Mouse (Mus musculus): ENCODE measurements around the gene Kcnd3. TPM values are rescaled to one million over a fixed set of nuclear protein-coding genes. Genes with fewer than 3 reads are reported as not detected.

Gene Kcnd3
- polyA plus RNA-seq, 2 experiments = 1.0 to 2.0 TPM

DNA sequence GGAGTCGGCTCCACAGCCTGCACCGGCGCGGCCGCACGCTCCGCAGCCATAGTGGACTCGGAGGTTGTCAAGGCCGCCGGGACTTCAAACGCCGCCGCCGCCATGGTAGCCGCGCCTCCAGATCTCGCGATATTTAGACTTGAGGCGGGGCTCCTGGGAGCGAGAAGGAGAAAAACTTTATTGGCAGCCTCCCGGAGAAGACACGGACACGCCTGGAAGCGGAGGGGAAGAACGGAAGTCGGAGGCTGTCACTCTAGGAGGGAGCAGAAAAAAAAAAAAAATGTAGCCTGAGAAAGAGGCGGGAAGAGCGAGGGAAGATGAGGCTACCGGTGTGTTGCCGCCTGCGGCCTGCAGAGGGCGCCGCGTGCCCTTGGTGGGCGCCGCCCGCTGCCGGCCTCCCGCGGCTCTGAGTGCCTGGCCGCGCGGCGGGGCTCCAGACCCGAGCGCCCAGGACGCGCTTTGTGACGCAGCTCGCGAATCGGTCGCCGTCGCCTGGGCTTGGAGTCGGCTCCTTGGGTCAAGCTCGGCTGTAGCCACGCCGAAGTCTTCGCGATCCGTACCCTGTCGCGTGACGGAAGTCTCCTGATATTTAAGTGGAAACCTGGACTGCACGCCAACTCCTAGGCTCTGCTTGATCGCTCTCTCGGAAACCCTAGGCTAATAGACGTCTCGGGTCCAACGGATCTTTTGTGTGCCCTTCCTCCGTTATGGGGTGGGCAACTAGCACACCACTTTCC, 235.4 kb downstream of the Kcnd3 start, which contains the start of gene Ddx20:
Gene Ddx20, minus strand, starts transcription at position 251 of the 737 bp plus-strand sequence.
- Histone ChIP-seq H3K4me3 (replicated peaks; ENCODE audit: low read length) (peak within 1 kb of the TSS; percentile 99), H3K9ac (ENCODE audit: low read depth, low read length, severe bottlenecking) (peak within 1 kb of the TSS; percentile 95), H3K27me3 (ENCODE audit: control insufficient read depth, insufficient read depth, low read length) (no peaks in the 10 kb centered on the region), H3K36me3 (ENCODE audit: control insufficient read depth, insufficient read depth, low read length) (peaks cover 21% of the 10 kb centered on the region), H3K27ac (replicated peaks; ENCODE audit: low read depth, low read length) (peak within 1 kb of the TSS; percentile 79), H3K4me1 (ENCODE audit: control insufficient read depth, insufficient read depth, low read length) (0 out of 2 replicates have a peak, but pooled peaks cover 8% of the 10 kb centered on the region), H3K9me3 (ENCODE audit: control insufficient read depth, low read length) (no peaks in the 10 kb centered on the region), H3K4me2 (replicated peaks; ENCODE audit: low read depth, low read length, severe bottlenecking) (peak within 1 kb of the TSS; percentile 65)
- WGBS = under 1% methylated on average over 59 of the region's 72 CpGs
- ATAC-seq (ENCODE audit: low FRiP score, low read depth) (peak; percentile 98), DNase-seq (ENCODE audit: low spot score) (peak; percentile 97)
- peak; percentile 87; the same call in 1 of the 2 replicates for TF ChIP-seq POLR2A (IDR thresholded peaks at IDR 0.05; ENCODE audit: borderline replicate concordance, extremely low read depth, insufficient read depth, insufficient read length)

DNA sequence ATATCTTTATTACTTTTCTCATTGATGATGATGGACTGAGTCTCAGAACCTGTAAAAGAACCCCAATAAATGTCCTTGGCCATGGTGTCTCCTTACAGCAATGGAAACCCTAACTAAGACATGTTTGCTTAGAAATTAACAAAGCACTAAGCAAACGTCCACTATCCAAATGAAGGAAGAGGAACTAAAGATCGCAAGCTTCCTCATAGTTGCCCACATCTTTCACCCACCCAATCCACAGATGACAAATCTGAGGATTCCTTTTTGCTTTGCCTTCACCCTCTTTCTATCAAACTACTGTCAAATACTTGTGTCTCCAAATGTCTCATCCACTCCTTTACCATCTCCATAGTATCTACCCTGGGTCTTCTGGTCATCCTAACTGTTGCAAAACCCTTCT, 236.4 kb downstream of the Kcnd3 start:
- H3K27me3 ChIP-seq (ENCODE audit: control insufficient read depth, insufficient read depth, low read length) = no peaks in the 10 kb centered on the region
- H3K36me3 ChIP-seq (ENCODE audit: control insufficient read depth, insufficient read depth, low read length) = peaks cover 11% of the 10 kb centered on the region
- no peak overlapping the region for H3K4me3 ChIP-seq (replicated peaks; ENCODE audit: low read length)
- H3K4me1 ChIP-seq (ENCODE audit: control insufficient read depth, insufficient read depth, low read length) = 0 out of 2 replicates have a peak, but pooled peaks cover 8% of the 10 kb centered on the region
- no peak for TF ChIP-seq POLR2A (IDR thresholded peaks at IDR 0.05; ENCODE audit: borderline replicate concordance, extremely low read depth, insufficient read depth, insufficient read length)
- no peak for ATAC-seq (ENCODE audit: low FRiP score, low read depth)
- no peak overlapping the region for H3K27ac ChIP-seq (replicated peaks; ENCODE audit: low read depth, low read length)
- no peaks in the 10 kb centered on the region for H3K9me3 ChIP-seq (ENCODE audit: control insufficient read depth, low read length)
- no peak overlapping the region for H3K9ac ChIP-seq (ENCODE audit: low read depth, low read length, severe bottlenecking)
- no peak overlapping the region for H3K4me2 ChIP-seq (replicated peaks; ENCODE audit: low read depth, low read length, severe bottlenecking)
- no peak for DNase-seq (ENCODE audit: low spot score)
- WGBS = 83% methylated on average over 2 of the region's 2 CpGs

GRCm38 (mm10) chr3:105693327-105694080, 241.4 kb downstream of the Kcnd3 start:
- no peak overlapping the region for H3K4me2 ChIP-seq (replicated peaks; ENCODE audit: low read depth, low read length, severe bottlenecking)
- no peaks in the 10 kb centered on the region for H3K4me1 ChIP-seq (ENCODE audit: control insufficient read depth, insufficient read depth, low read length)
- H3K27me3 ChIP-seq (ENCODE audit: control insufficient read depth, insufficient read depth, low read length) = 0 out of 2 replicates have a peak, but pooled peaks cover 6% of the 10 kb centered on the region
- H3K4me3 ChIP-seq (replicated peaks; ENCODE audit: low read length) = no peak overlapping the region
- no peaks in the 10 kb centered on the region for H3K36me3 ChIP-seq (ENCODE audit: control insufficient read depth, insufficient read depth, low read length)
- DNase-seq (ENCODE audit: low spot score) (no peak), ATAC-seq (ENCODE audit: low FRiP score, low read depth) (no peak)
- no peak overlapping the region for H3K9ac ChIP-seq (ENCODE audit: low read depth, low read length, severe bottlenecking)
- H3K9me3 ChIP-seq (ENCODE audit: control insufficient read depth, low read length) = no peaks in the 10 kb centered on the region
- WGBS = 75% methylated on average over 14 of the region's 14 CpGs
- H3K27ac ChIP-seq (replicated peaks; ENCODE audit: low read depth, low read length) = no peak overlapping the region
- no peak for TF ChIP-seq POLR2A (IDR thresholded peaks at IDR 0.05; ENCODE audit: borderline replicate concordance, extremely low read depth, insufficient read depth, insufficient read length)

- Histone ChIP-seq H3K27me3 (ENCODE audit: control insufficient read depth, insufficient read depth, low read length) (0 out of 2 replicates have a peak, but pooled peaks cover 6% of the 10 kb centered on the region), H3K9ac (ENCODE audit: low read depth, low read length, severe bottlenecking) (no peak overlapping the region), H3K4me2 (replicated peaks; ENCODE audit: low read depth, low read length, severe bottlenecking) (no peak overlapping the region), H3K4me3 (replicated peaks; ENCODE audit: low read length) (no peak overlapping the region), H3K9me3 (ENCODE audit: control insufficient read depth, low read length) (no peaks in the 10 kb centered on the region), H3K4me1 (ENCODE audit: control insufficient read depth, insufficient read depth, low read length) (no peaks in the 10 kb centered on the region), H3K27ac (replicated peaks; ENCODE audit: low read depth, low read length) (no peak overlapping the region), H3K36me3 (ENCODE audit: control insufficient read depth, insufficient read depth, low read length) (no peaks in the 10 kb centered on the region)
- 36% methylated on average over 20 of the region's 20 CpGs for WGBS
- no peak for ATAC-seq (ENCODE audit: low FRiP score, low read depth)
- no peak for DNase-seq (ENCODE audit: low spot score)
- no peak for TF ChIP-seq POLR2A (IDR thresholded peaks at IDR 0.05; ENCODE audit: borderline replicate concordance, extremely low read depth, insufficient read depth, insufficient read length)
Observed at GRCm38 (mm10) chr3:105695476-105696386, 243.6 kb downstream of the Kcnd3 start.

Measured in limb, embryonic 14.5 days (tissue).